Mouse (Mus musculus): ENCODE data around the gene Grik3. TPM values are rescaled to one million over a fixed set of nuclear protein-coding genes. Genes with fewer than 3 reads are reported as not detected.

Gene Grik3
- total and polyA plus RNA-seq, 3 experiments = under 0.01 TPM; not detected in 2

DNA sequence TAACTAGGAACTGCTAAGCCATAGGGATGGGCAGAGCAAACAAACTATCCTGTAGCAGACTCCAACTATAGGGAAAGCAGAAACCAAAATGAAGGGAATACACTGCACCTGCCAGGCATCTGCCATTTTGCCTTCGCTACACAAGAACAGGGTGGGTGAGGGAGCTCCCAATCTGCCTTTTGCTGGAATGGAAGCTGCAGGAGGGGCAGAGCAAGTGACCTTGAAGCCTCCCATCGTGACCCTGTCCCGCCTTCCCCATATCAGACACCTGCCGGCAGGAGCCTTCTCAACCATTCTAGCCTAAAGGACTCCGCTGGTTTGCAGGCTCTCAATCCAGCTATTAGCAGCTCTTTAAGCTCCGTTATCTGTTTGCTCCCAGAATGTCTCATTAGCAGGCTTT, 38.7 kb upstream of the Grik3 start:
- H3K9me3 ChIP-seq (replicated peaks; ENCODE audit: insufficient read depth, low read length) = no peaks in the 10 kb centered on the region
- H3K9ac ChIP-seq (ENCODE audit: control insufficient read depth, low read depth, low read length, poor library complexity, severe bottlenecking) = no peak overlapping the region
- H3K36me3 ChIP-seq (ENCODE audit: control insufficient read depth in 1 of 2, insufficient read depth in 2 of 2, low read length in 2 of 2) = no peaks in the 10 kb centered on the region
- no peaks in the 10 kb centered on the region for H3K4me1 ChIP-seq (ENCODE audit: control insufficient read depth in 1 of 2, insufficient read depth in 2 of 2, low read length in 2 of 2)
- H3K4me3 ChIP-seq (ENCODE audit: control insufficient read depth in 1 of 2, insufficient read depth in 1 of 2, low read depth in 2 of 2, low read length in 2 of 2) = no peak overlapping the region
- H3K27ac ChIP-seq (ENCODE audit: control insufficient read depth, low read depth, low read length) = no peak overlapping the region
- H3K27me3 ChIP-seq (ENCODE audit: control insufficient read depth in 1 of 2, insufficient read depth in 2 of 2, low read length in 2 of 2) = no peaks in the 10 kb centered on the region
- no peak for DNase-seq (ENCODE audit: low read depth, low spot score)
- H3K79me2 ChIP-seq (ENCODE audit: control insufficient read depth, insufficient read depth, low read length, poor library complexity) = no peaks in the 10 kb centered on the region
- TF ChIP-seq ETS1 (IDR thresholded peaks at IDR 0.05; ENCODE audit: low read depth, low read length) (no peak), MAX (IDR thresholded peaks at IDR 0.05; ENCODE audit: low read length) (no peak), NRF1 (IDR thresholded peaks at IDR 0.05; ENCODE audit: insufficient read depth, low read depth, low read length, poor library complexity, severe bottlenecking) (no peak), POLR2A (IDR thresholded peaks at IDR 0.05; ENCODE audit: control insufficient read depth in 1 of 2, insufficient read depth in 1 of 2, low read depth in 1 of 2, low read length in 2 of 2, poor library complexity in 1 of 2) (no peak), SMC3 (IDR thresholded peaks at IDR 0.05; ENCODE audit: low read depth, low read length) (no peak)

DNA sequence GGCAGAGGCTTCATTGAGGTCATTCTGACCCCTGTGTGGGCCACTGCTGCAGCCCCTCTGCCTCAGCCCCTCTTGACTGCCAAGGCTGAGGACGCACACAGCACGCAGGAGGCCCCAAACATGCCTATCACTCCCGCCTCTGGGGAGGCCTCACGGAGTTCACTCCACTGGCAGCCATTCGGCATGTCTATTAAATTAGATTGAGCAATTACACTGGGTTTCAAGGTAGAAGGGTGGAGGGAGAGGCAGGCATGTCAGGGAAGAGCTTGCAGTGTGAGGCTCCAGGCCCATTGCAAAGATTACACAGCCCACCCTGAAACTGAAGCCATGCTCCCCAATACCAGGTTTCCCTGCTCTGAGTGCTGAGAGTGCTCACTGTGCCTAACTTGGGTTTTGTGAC, 34.0 kb upstream of the Grik3 start:
- no peak overlapping the region for H3K9ac ChIP-seq (ENCODE audit: control insufficient read depth, low read depth, low read length, poor library complexity, severe bottlenecking)
- H3K27ac ChIP-seq (ENCODE audit: control insufficient read depth, low read depth, low read length) = no peak overlapping the region
- no peak for DNase-seq (ENCODE audit: low read depth, low spot score)
- H3K36me3 ChIP-seq (ENCODE audit: control insufficient read depth in 1 of 2, insufficient read depth in 2 of 2, low read length in 2 of 2) = no peaks in the 10 kb centered on the region
- H3K4me1 ChIP-seq (ENCODE audit: control insufficient read depth in 1 of 2, insufficient read depth in 2 of 2, low read length in 2 of 2) = no peaks in the 10 kb centered on the region
- no peak for TF ChIP-seq ZC3H11A (IDR thresholded peaks at IDR 0.05; ENCODE audit: low read depth, low read length)
- no peak for TF ChIP-seq TAL1 (IDR thresholded peaks at IDR 0.05; ENCODE audit: low read length)
- no peaks in the 10 kb centered on the region for H3K9me3 ChIP-seq (replicated peaks; ENCODE audit: insufficient read depth, low read length)
- no peaks in the 10 kb centered on the region for H3K27me3 ChIP-seq (ENCODE audit: control insufficient read depth in 1 of 2, insufficient read depth in 2 of 2, low read length in 2 of 2)
- no peak overlapping the region for H3K4me3 ChIP-seq (ENCODE audit: control insufficient read depth in 1 of 2, insufficient read depth in 1 of 2, low read depth in 2 of 2, low read length in 2 of 2)
- H3K79me2 ChIP-seq (ENCODE audit: control insufficient read depth, insufficient read depth, low read length, poor library complexity) = no peaks in the 10 kb centered on the region

DNA sequence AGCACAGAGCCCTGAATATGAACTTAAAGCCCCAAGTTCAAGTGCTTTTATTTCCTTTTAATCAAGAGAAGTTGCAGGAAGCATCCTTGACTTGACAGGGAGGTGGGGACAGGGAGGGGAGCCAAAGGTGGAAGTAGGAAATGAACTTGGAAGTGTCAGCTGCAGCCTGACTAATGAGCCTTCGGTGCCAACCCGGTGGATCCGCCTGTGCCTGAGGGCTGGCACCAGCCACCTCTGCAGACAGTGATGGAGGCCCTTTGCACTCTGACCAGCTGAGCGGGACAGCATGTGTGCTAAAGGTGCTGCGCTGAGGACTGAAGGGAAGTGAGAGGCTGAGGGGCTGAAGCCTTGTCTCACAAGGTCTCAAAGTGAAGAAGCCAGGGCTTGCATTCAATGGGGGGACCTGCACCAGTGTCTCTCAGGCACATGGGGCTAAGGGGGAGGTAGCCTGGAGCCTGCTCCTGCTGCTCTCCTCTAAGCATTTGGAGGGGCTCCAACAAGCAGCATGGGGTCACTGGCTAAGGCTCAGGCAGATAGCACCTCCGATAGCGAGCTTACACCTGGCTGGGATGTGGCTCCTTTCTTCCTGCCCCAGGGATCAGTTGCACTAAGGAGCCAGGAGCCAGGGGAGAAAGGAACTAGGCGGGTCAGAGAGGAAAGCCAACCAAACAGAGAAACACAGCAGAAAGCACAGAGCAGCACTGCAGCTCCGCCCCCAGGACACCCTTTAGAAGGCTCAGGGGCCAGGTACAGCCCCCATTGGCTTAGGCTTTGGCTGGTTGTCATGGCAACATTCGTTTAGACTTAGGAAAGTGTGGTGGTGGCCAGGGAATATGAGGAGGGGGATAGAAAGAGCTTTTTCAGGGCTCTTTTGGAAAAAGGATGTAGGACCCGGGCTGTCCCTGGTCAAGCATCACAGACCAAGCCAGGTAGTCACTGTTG, 33.1 kb upstream of the Grik3 start:
- no peak for DNase-seq (ENCODE audit: low read depth, low spot score)
- Histone ChIP-seq H3K36me3 (ENCODE audit: control insufficient read depth in 1 of 2, insufficient read depth in 2 of 2, low read length in 2 of 2) (no peaks in the 10 kb centered on the region), H3K4me1 (ENCODE audit: control insufficient read depth in 1 of 2, insufficient read depth in 2 of 2, low read length in 2 of 2) (no peaks in the 10 kb centered on the region), H3K27me3 (ENCODE audit: control insufficient read depth in 1 of 2, insufficient read depth in 2 of 2, low read length in 2 of 2) (no peaks in the 10 kb centered on the region; a peak in 1 of 4 replicates), H3K4me3 (ENCODE audit: control insufficient read depth in 1 of 2, insufficient read depth in 1 of 2, low read depth in 2 of 2, low read length in 2 of 2) (no peak overlapping the region), H3K27ac (ENCODE audit: control insufficient read depth, low read depth, low read length) (no peak overlapping the region), H3K9me3 (replicated peaks; ENCODE audit: insufficient read depth, low read length) (no peaks in the 10 kb centered on the region), H3K79me2 (ENCODE audit: control insufficient read depth, insufficient read depth, low read length, poor library complexity) (no peaks in the 10 kb centered on the region), H3K9ac (ENCODE audit: control insufficient read depth, low read depth, low read length, poor library complexity, severe bottlenecking) (no peak overlapping the region)
- TF ChIP-seq ETS1 (IDR thresholded peaks at IDR 0.05; ENCODE audit: low read depth, low read length) = no peak
- TF ChIP-seq CTCF (IDR thresholded peaks at IDR 0.05 in 2 of 3, conservative IDR thresholded peaks at IDR 0.05 in 1 of 3; ENCODE audit: control insufficient read depth in 1 of 3, insufficient read depth in 1 of 3, low read depth in 2 of 3, low read length in 3 of 3, poor library complexity in 1 of 3, severe bottlenecking in 1 of 3) = no peak
- TF ChIP-seq KAT2A (conservative IDR thresholded peaks at IDR 0.05; ENCODE audit: low read depth, low read length) = no peak
- TF ChIP-seq UBTF (IDR thresholded peaks at IDR 0.05; ENCODE audit: borderline replicate concordance, insufficient read depth, low read depth, low read length) = no peak
- no peak for TF ChIP-seq MEF2A (IDR thresholded peaks at IDR 0.05; ENCODE audit: extremely low read depth, insufficient replicate concordance, low read depth, low read length, poor library complexity, severe bottlenecking)
- no peak for TF ChIP-seq JUND (IDR thresholded peaks at IDR 0.05; ENCODE audit: low read depth, low read length)
- TF ChIP-seq SMC3 (IDR thresholded peaks at IDR 0.05; ENCODE audit: low read depth, low read length) = no peak
- TF ChIP-seq NELFE (IDR thresholded peaks at IDR 0.05; ENCODE audit: low read depth, low read length) = no peak
- TF ChIP-seq ELF1 (IDR thresholded peaks at IDR 0.05; ENCODE audit: low read depth, low read length) = no peak
- no peak for TF ChIP-seq POLR2A (IDR thresholded peaks at IDR 0.05; ENCODE audit: control insufficient read depth in 1 of 2, insufficient read depth in 1 of 2, low read depth in 1 of 2, low read length in 2 of 2, poor library complexity in 1 of 2)
- TF ChIP-seq SIN3A (IDR thresholded peaks at IDR 0.05; ENCODE audit: low read length) = no peak
- TF ChIP-seq ZMIZ1 (IDR thresholded peaks at IDR 0.05; ENCODE audit: low read depth, low read length) = no peak
- no peak for TF ChIP-seq RAD21 (IDR thresholded peaks at IDR 0.05; ENCODE audit: low read depth, low read length)
- TF ChIP-seq NRF1 (IDR thresholded peaks at IDR 0.05; ENCODE audit: insufficient read depth, low read depth, low read length, poor library complexity, severe bottlenecking) = no peak
- TF ChIP-seq HCFC1 (IDR thresholded peaks at IDR 0.05; ENCODE audit: low read depth, low read length) = no peak
- no peak for TF ChIP-seq CHD2 (IDR thresholded peaks at IDR 0.05; ENCODE audit: low read length)
- TF ChIP-seq TCF12 (IDR thresholded peaks at IDR 0.05; ENCODE audit: low read depth, low read length) = no peak
- TF ChIP-seq MAFK (IDR thresholded peaks at IDR 0.05; ENCODE audit: borderline replicate concordance, low read depth, low read length) = no peak

Data from MEL (cell line).